Mouse (Mus musculus) 3134 (cell line): ENCODE results near the gene Pou2f2.

Experiments used
- DNase-seq: peaks from one replicate; pipeline ENCODE4 v3.0.0-alpha.2; 2011; ENCODE audit warnings: low spot score; ENCODE audit not compliant: insufficient read length; ENCODE audit errors: extremely low read depth

Gene Pou2f2

DNA sequence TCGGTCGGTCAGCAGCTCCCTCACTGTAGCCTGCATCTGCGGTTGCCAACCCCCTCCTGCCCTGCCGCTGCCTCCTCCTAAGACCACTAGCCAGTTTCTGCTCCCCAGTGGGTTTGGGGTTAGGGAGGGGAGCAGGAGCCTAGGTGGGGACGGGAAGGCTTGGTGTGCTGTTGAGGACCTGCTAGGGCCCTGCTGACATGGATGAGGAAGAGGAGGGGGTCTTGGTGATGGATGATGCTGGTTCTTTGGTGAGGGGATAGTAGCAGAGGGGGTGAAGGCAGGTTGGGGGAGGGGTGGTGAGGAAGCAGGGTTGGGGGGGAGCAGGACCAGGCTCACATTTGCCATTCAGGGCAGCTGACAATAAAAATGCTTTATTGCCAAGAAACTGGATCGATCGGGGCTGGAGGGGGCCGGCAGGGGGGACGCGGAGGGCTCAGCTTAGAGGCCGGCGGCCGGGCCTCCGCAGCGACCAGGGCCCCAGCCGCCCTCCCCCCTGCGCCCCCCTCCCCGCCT, 29.3 kb downstream of the Pou2f2 start:
- DNase-seq, result no peak

DNA sequence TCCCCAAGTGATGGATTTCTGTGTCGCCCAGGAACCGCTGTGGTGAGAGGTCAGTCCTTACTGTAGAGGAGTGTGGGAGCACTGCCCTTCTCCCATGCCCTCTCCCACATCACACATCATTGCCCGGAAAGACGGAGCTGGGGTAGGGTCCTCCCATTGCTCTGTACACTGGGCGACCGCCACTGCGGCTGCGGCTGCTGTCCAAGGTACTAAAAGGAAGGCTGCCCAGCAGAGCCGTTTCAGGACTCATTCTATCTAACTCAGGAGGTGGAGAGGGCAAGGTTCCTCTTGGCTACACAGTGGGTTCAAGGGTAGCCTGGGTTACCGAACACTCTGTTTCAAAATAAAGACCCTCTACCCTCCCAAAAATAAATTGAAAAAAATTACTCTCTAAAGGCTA, 33.6 kb downstream of the Pou2f2 start:
- no peak for DNase-seq

- DNase-seq, result no peak
These were observed 37.8 kb downstream of the Pou2f2 start for GRCm38 (mm10) chr7:25141761-25142160.

- DNase-seq, result no peak
These were observed 42.0 kb downstream of the Pou2f2 start for GRCm38 (mm10) chr7:25137553-25137952.

- peak; percentile 68 for DNase-seq
These were observed 46.2 kb downstream of the Pou2f2 start for GRCm38 (mm10) chr7:25133092-25134049.

GRCm38 (mm10) chr7:25132318-25132960, 47.1 kb downstream of the Pou2f2 start:
- DNase-seq, result no peak

- DNase-seq, result no peak
These were observed 48.3 kb downstream of the Pou2f2 start for GRCm38 (mm10) chr7:25131247-25131646.

GRCm38 (mm10) chr7:25130565-25130964, 49.0 kb downstream of the Pou2f2 start:
- no peak for DNase-seq

DNA sequence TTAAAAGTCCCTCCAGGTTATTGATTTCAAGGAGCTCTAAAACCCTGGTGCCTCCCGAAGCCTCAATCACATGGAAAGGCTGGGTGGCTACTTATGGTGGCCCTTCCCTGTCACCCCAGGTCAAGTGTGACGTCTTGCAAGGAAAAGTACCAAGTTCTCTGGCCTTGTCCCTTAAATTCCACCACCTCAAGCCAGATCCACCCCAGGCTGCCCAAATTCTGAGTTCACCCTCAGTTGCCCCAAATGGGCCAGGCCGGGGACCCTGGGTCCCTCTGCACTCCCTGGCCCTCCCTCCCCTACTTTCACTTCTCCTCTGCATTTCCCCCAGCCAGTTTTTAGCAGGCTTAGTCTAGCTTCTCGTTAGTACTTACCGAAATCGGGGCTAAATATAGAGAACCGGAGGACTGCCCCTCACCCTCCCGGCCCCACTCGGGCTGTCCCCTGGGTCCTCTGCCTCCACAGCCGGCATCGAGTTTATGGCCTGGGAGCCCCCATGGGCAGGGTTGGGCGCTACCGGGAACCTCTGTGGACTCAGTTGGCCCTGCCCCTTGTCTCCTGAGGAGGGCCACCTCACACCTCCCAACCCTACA, 50.0 kb downstream of the Pou2f2 start:
- no peak for DNase-seq

GRCm38 (mm10) chr7:25127971-25128370, 51.6 kb downstream of the Pou2f2 start:
- DNase-seq, result no peak

DNA sequence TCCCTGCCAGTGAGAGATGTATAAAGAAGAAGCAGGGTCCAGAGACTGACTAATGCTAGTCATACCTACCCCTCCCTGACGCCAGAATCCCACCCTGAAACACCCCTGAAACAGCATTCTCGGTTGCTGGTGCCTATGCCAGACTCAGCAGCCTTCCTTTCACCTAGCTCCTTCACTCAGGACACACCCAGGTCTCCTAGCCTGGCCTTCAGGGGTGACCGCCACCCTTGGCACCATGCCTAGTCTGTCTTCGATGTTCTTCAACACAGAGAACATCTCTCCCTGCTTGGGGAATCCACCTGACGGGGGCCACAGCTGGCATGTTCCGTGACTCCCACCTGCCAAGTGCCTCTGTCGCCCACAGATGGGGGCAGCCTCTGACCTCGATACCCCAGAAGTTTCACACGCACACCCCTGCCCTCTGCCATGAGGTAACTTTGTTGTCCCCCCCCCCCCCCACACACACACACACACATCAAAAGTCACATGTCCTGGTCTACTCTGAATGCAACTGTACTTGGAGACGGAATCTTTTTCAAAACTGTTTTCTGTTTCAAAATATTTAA, 53.7 kb downstream of the Pou2f2 start:
- DNase-seq, result no peak

DNA sequence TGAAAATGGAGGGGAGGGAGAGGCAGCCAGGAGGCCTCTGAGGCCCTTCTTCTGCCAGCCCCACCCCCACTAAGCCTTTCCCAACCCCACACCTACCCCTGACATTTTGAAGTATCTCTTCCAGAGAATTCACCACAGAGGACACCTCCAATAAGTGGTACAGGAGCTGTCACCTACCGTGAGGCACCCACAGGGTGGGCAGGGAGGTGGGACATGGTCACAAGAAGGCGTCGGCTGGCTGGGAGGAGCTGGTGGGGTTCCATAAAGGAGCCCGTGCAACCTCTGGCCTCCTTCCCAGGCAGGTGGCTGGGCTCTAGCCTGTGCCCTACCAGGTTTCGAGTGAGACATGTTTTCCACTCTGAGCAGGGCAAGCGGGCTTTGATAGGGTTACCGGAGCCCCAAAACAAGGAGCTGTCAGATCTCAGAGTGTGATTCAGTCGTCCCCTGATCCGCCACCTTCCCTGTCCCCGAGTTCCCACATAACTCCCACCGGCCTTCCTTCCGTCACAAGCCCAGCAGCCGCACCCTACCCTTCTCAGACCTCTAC, 58.2 kb downstream of the Pou2f2 start:
- DNase-seq, result no peak

DNA sequence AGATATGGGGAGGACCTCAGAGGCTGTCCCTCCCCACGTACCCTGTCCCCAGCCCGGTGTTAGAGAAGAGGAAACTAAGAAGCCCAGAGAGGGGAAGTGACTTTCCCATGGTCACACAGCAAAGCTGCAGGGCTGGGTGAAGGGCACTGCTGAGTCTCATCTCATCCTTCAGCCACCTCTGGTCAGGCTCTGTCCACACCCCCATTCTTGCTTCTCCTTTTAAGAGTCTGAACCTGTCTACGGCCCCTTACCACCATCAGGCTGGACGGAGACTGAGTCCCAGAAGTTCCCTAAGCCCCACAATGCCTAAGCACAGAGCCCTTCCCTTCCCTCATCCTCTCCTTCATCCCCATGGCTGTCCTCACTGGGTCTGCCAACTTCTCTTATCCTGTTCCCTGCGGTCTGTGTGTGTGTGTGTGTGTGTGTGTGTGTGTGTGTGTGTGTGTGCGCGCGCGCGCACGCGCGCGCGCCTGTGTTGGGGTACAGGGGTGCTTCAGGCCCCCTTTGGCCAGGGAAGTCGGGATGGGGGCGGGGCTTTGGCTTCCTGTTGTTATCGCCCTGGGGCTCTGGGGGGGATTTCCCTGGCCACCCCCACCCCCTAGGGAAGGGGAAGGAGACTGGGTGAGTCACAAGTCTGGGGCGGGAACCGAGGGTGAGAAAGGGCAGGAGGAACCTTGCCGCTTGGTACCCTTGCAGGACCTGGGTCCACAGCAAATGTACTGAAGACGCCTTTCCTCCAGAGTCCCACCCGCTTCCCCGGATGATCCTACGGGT, 59.3 kb downstream of the Pou2f2 start:
- DNase-seq, result no peak

- DNase-seq, result no peak
These were observed 66.4 kb downstream of the Pou2f2 start for GRCm38 (mm10) chr7:25112956-25113603.

DNA sequence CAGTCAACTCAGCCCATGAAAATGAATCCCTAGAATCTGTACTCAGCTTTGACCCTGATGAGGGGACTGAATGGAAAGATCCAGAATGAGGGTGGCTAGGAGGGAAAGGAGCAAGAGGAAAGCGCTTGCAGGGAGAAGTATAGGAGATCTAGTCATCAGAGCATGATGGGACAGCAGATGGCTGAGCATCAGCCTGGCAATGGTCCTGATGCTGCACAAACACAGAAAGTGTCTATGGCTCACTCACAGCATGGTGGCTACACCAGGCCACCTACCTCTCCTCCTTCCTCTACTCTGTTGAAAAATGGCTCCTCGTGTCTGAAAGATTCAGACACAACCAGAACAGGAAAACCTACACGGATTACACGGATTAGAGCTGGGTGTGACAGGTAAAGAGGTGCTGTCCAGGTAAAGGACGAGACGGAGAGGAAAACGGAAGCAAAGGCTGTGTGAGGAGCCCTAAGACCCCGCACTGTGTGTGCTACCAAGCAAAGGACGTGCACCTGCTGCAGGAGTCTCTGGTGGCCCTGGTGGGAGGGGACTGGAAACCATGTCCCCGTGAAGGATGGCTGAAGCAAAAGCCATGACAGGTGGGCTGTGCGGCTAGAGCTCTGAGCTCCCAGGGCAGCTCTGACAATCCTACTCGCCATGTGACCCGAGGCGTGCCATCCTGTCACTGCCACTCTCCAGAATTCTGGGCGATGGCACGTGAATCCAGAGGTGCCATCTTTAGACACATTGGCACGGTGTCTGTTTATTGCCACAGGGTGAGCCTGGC, 67.2 kb downstream of the Pou2f2 start:
- no peak for DNase-seq

GRCm38 (mm10) chr7:25110336-25110735, 69.2 kb downstream of the Pou2f2 start:
- DNase-seq, result no peak

DNA sequence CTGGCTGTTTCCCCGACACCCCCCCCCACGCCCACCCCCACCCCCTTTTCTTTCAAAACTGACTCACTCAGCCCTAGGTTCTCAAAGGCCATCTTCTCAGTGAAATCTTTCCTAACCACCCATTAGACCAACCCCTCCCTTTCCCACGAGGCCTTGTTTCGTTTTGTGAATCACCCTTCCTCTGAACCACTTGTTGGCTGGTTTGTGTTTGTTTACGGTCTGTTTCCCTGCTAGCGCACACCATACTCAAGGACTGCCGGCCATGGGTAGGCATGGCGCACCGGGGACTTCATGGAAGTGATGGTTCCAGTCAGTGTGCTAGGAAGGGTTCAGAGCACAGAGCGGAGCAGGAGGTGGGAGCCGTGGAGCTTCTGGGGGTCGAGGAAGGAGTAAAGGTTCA, 70.2 kb downstream of the Pou2f2 start:
- no peak for DNase-seq

- no peak for DNase-seq
These were observed 72.6 kb downstream of the Pou2f2 start for GRCm38 (mm10) chr7:25106790-25107502.
